Mouse (Mus musculus) forebrain, embryonic 12.5 days (tissue): ENCODE data around the gene Nqo2. TPM values are rescaled to one million over a fixed set of nuclear protein-coding genes. Genes with fewer than 3 reads are reported as not detected.

ENCODE experiments used
- polyA plus RNA-seq: library from polyadenylated mRNA; unstranded; fragments of >200 nt; fragmentation: Nextera tagmentation; extraction: Ambion mirVana; gene quantifications from 2 replicates; pipeline ENCODE4 v1.2.1, GENCODE M21; 2016

Nqo2 gene
- polyA plus RNA-seq, 1 experiment from 2014 or later, result 10.5 TPM

Other genes starting within 250 kb of the Nqo2 start
- not detected in 2 replicates for gene Serpinb6e, start 121.3 kb upstream of the Nqo2 start, polyA plus RNA-seq
- 0.19 TPM in 2 replicates for gene Serpinb6c, start 59.0 kb upstream of the Nqo2 start, polyA plus RNA-seq
- gene Ripk1, start 37.7 kb downstream of the Nqo2 start, polyA plus RNA-seq, result 7.6 and 9.0 TPM in 2 replicates
- gene Serpinb6a, start 38.1 kb downstream of the Nqo2 start, polyA plus RNA-seq, result 27.7 and 36.6 TPM in 2 replicates
- gene Bphl, start 72.9 kb downstream of the Nqo2 start, polyA plus RNA-seq, result 35.0 and 38.2 TPM in 2 replicates
- gene Tubb2a, start 113.3 kb downstream of the Nqo2 start, polyA plus RNA-seq, result 397 and 403 TPM in 2 replicates
- gene Tubb2b, start 165.8 kb downstream of the Nqo2 start, polyA plus RNA-seq, result 311 and 346 TPM in 2 replicates
- 134 and 141 TPM in 2 replicates for gene Psmg4, start 198.3 kb downstream of the Nqo2 start, polyA plus RNA-seq